Mouse (Mus musculus): ENCODE data around the gene Cd36. TPM values are rescaled to one million over a fixed set of nuclear protein-coding genes. Genes with fewer than 3 reads are reported as not detected.
"Not testable (repeated sequence)": the region's sequence is repeated elsewhere in the genome, so short reads cannot be mapped to it uniquely, and the experiment has no call there.

Gene Cd36
- 9.4 and 17.0 TPM in 2 replicates for polyA plus RNA-seq (2012; rRNA removed)

DNA sequence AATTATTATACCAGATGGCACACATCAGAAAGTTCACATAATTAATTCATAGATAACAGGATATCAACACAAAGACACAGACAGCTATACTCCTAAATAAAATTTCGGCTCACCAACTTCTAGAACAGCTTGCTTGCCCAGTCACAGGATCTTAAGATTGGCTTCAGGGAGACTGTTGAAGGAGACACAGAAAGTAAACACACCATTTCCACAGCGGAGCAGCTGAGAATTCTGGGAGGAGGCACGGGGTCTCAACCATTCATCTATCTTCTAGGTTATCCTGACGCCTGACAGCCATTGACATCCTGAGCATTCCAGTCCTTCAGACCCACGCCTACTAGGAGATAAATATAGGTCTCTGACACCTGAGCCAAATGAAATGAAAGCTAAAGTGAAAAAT, at the start of gene Cd36:
Cd36 (minus strand) TSS at position 204 of the 400 bp plus-strand sequence.
- Histone ChIP-seq H3K27ac (ENCODE audit: control insufficient read depth, insufficient read depth, low read length) (no peak within 1 kb of the TSS), H3K36me3 (ENCODE audit: control insufficient read depth, insufficient read depth, low read length) (no peaks in the 10 kb centered on the region), H3K4me3 (ENCODE audit: control insufficient read depth, insufficient read depth, low read length) (no peak within 1 kb of the TSS), H3K4me1 (replicated peaks; ENCODE audit: control insufficient read depth, insufficient read depth, low read length) (no peaks in the 10 kb centered on the region), H3K27me3 (ENCODE audit: control insufficient read depth, insufficient read depth, low read length) (no peaks in the 10 kb centered on the region)
- TF ChIP-seq POLR2A (IDR thresholded peaks at IDR 0.05; ENCODE audit: control insufficient read depth, extremely low read depth, insufficient read depth, low read length, poor library complexity) (no peak), CTCF (IDR thresholded peaks at IDR 0.05; ENCODE audit: borderline replicate concordance, control insufficient read depth, extremely low read depth, insufficient read depth, low read length, poor library complexity) (no peak)
- 75% methylated on average over 5 of the region's 5 CpGs for WGBS
- DNase-seq, result no peak

DNA sequence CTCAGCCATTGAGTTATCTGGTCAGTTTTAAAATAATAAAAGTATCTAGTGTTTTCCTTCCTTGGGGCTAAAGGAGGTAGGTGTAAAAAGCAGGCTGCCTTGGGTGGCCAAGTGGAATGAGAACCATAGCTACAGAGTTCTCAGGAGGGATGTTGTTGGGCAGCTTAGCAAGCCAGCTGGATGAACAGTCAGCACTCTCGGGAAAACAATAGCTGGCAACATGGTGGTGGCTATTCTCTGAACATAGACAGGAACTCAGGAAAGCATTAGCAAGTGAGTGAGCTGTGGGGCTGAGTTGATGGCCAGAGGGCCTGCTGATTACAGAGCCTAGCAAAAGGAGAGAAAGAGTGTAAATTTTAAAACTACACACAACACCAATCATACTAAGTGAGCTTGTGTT, 45.9 kb upstream of the Cd36 start:
- TF ChIP-seq CTCF (IDR thresholded peaks at IDR 0.05; ENCODE audit: borderline replicate concordance, control insufficient read depth, extremely low read depth, insufficient read depth, low read length, poor library complexity) (no peak), POLR2A (IDR thresholded peaks at IDR 0.05; ENCODE audit: control insufficient read depth, extremely low read depth, insufficient read depth, low read length, poor library complexity) (no peak)
- no peak for DNase-seq
- no peaks in the 10 kb centered on the region for H3K36me3 ChIP-seq (ENCODE audit: control insufficient read depth, insufficient read depth, low read length)
- H3K4me3 ChIP-seq (ENCODE audit: control insufficient read depth, insufficient read depth, low read length), result no peak overlapping the region
- 94% methylated on average over 1 of the region's 1 CpGs for WGBS
- no peaks in the 10 kb centered on the region for H3K4me1 ChIP-seq (replicated peaks; ENCODE audit: control insufficient read depth, insufficient read depth, low read length)
- H3K27ac ChIP-seq (ENCODE audit: control insufficient read depth, insufficient read depth, low read length), result no peak overlapping the region
- H3K27me3 ChIP-seq (ENCODE audit: control insufficient read depth, insufficient read depth, low read length), result no peaks in the 10 kb centered on the region

DNA sequence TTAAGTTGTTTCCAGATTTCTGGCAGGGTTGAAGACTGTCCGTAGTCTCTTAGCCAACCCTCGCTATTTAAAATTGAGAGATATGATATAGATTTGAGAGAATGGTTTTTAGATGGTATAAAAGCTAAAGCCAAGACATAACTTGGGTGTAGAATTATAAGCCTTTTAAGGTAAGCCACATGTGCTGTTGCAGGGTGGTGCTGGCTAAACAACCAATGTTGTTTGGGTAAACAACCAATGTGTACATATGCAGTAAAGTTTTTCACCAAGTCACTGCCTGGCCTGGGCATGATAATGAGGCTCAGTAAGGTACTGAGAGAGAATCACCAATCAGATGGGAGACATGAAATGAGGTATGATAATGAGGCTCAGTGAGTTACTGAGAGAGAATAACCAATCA, 43.0 kb upstream of the Cd36 start:
- DNase-seq; H3K27ac ChIP-seq (ENCODE audit: control insufficient read depth, insufficient read depth, low read length); H3K27me3 ChIP-seq (ENCODE audit: control insufficient read depth, insufficient read depth, low read length); H3K4me3 ChIP-seq (ENCODE audit: control insufficient read depth, insufficient read depth, low read length); H3K36me3 ChIP-seq (ENCODE audit: control insufficient read depth, insufficient read depth, low read length); H3K4me1 ChIP-seq (replicated peaks; ENCODE audit: control insufficient read depth, insufficient read depth, low read length): not testable (repeated sequence)
- 100% methylated on average over 2 of the region's 2 CpGs for WGBS

DNA sequence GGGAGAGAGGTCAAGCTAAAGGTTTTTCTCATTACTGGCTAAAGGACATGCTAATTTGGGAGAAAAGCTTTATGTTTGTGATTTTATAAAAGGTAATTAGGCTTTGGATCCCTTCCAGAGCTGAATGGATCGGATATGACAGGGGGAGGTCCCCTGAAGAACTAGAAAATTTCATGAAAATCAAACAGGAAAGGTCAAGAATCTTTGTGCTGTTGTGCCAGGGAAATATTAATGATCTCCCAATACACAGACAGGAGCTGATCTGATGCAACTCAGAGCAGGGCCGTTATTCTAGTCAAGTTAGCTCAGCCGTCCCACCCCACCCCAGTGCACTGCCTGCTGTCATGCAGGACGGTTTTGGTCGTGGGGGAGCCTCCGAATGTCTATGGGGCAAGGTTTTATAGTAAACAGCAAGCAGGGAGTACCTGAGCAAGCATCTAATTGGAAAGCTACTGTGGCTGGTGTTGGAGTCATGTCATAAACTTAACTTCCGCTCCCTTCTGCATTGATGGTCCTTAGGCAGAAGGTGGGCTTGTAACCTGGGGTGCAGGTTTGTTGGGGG, 40.5 kb upstream of the Cd36 start:
- WGBS, result 90% methylated on average over 7 of the region's 7 CpGs

DNA sequence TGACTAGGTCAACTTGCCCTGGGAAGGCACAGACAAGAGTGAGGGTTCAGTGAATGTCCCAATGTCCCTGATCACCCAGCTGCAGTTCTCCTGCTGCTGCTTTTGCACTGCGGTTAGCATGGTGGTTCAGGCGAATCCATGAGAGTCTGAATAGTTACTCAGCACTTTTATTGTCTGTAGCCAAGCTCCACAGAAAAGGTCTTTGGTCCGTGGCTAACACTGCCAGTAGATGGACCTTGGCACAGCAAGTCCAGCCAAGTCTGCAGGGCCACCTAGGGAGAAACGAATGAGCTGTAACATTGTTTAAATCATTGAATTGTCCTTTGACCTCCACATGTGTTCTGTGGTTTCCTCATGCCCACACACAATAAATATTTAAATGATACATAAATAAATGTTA, 39.9 kb upstream of the Cd36 start:
- H3K27me3 ChIP-seq (ENCODE audit: control insufficient read depth, insufficient read depth, low read length), result no peaks in the 10 kb centered on the region
- WGBS, result 66% methylated on average over 4 of the region's 4 CpGs
- DNase-seq, result no peak
- no peaks in the 10 kb centered on the region for H3K4me1 ChIP-seq (replicated peaks; ENCODE audit: control insufficient read depth, insufficient read depth, low read length)
- TF ChIP-seq CTCF (IDR thresholded peaks at IDR 0.05; ENCODE audit: borderline replicate concordance, control insufficient read depth, extremely low read depth, insufficient read depth, low read length, poor library complexity), result no peak
- TF ChIP-seq POLR2A (IDR thresholded peaks at IDR 0.05; ENCODE audit: control insufficient read depth, extremely low read depth, insufficient read depth, low read length, poor library complexity), result no peak
- no peaks in the 10 kb centered on the region for H3K36me3 ChIP-seq (ENCODE audit: control insufficient read depth, insufficient read depth, low read length)
- H3K4me3 ChIP-seq (ENCODE audit: control insufficient read depth, insufficient read depth, low read length), result no peak overlapping the region
- H3K27ac ChIP-seq (ENCODE audit: control insufficient read depth, insufficient read depth, low read length), result no peak overlapping the region

More for the DNA sequence above, 40.5 kb upstream of the Cd36 start:
- TF ChIP-seq CTCF (IDR thresholded peaks at IDR 0.05; ENCODE audit: borderline replicate concordance, control insufficient read depth, extremely low read depth, insufficient read depth, low read length, poor library complexity), result no peak
- Histone ChIP-seq H3K36me3 (ENCODE audit: control insufficient read depth, insufficient read depth, low read length) (no peaks in the 10 kb centered on the region), H3K27me3 (ENCODE audit: control insufficient read depth, insufficient read depth, low read length) (no peaks in the 10 kb centered on the region), H3K4me3 (ENCODE audit: control insufficient read depth, insufficient read depth, low read length) (no peak overlapping the region), H3K4me1 (replicated peaks; ENCODE audit: control insufficient read depth, insufficient read depth, low read length) (no peaks in the 10 kb centered on the region), H3K27ac (ENCODE audit: control insufficient read depth, insufficient read depth, low read length) (no peak overlapping the region)
- no peak for DNase-seq

DNA sequence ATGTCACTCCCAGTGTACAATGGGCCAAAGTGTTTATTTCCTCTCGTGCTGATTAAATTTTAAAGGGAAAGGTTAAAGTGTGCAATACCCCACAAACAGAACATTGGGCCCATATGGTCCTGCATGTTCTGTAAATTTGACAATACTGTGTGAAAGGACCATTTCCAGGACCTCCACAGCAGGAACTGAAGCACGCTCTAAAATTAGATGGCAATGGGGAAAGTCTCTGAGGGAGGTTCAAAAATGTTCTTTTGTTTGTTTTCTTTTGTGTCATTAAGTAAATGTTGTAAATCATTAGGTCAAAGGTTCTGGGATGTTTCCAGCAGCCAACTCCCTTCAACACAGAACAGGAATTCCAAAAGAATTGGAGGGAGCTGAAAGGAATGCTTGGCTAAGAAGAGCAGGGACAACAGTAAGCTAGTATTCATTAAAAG, 35.5 kb upstream of the Cd36 start:
- WGBS, result 75% methylated on average over 2 of the region's 2 CpGs
- DNase-seq, result no peak
- H3K27ac ChIP-seq (ENCODE audit: control insufficient read depth, insufficient read depth, low read length), result no peak overlapping the region
- no peak for TF ChIP-seq CTCF (IDR thresholded peaks at IDR 0.05; ENCODE audit: borderline replicate concordance, control insufficient read depth, extremely low read depth, insufficient read depth, low read length, poor library complexity)
- TF ChIP-seq POLR2A (IDR thresholded peaks at IDR 0.05; ENCODE audit: control insufficient read depth, extremely low read depth, insufficient read depth, low read length, poor library complexity), result no peak
- H3K4me1 ChIP-seq (replicated peaks; ENCODE audit: control insufficient read depth, insufficient read depth, low read length), result no peaks in the 10 kb centered on the region
- H3K27me3 ChIP-seq (ENCODE audit: control insufficient read depth, insufficient read depth, low read length), result no peaks in the 10 kb centered on the region
- no peaks in the 10 kb centered on the region for H3K36me3 ChIP-seq (ENCODE audit: control insufficient read depth, insufficient read depth, low read length)
- no peak overlapping the region for H3K4me3 ChIP-seq (ENCODE audit: control insufficient read depth, insufficient read depth, low read length)

DNA sequence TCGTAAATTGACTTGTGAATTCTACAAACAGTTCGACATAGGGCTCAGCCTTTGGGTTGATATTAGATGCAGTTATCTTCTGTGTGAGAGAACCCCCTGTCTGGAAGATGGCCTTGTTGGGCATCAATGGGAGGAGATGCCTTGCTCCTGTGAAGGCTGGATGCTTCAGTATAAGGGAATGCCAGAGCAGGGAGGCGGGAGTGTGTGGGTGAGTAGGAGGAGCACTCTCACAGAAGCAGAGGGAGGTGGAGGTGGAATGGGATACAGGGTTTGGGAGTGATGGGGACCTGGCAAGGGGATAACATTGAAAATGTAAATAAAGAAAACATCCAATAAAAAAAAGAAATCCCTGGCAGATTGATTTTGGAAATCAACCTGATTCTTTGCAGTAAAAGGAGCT, 35.0 kb upstream of the Cd36 start:
- no peaks in the 10 kb centered on the region for H3K36me3 ChIP-seq (ENCODE audit: control insufficient read depth, insufficient read depth, low read length)
- no peak for TF ChIP-seq POLR2A (IDR thresholded peaks at IDR 0.05; ENCODE audit: control insufficient read depth, extremely low read depth, insufficient read depth, low read length, poor library complexity)
- no peak for TF ChIP-seq CTCF (IDR thresholded peaks at IDR 0.05; ENCODE audit: borderline replicate concordance, control insufficient read depth, extremely low read depth, insufficient read depth, low read length, poor library complexity)
- no peak for DNase-seq
- 89% methylated on average over 3 of the region's 3 CpGs for WGBS
- no peaks in the 10 kb centered on the region for H3K4me1 ChIP-seq (replicated peaks; ENCODE audit: control insufficient read depth, insufficient read depth, low read length)
- H3K27ac ChIP-seq (ENCODE audit: control insufficient read depth, insufficient read depth, low read length), result no peak overlapping the region
- no peak overlapping the region for H3K4me3 ChIP-seq (ENCODE audit: control insufficient read depth, insufficient read depth, low read length)
- no peaks in the 10 kb centered on the region for H3K27me3 ChIP-seq (ENCODE audit: control insufficient read depth, insufficient read depth, low read length)
